In the genomic region with DNA sequence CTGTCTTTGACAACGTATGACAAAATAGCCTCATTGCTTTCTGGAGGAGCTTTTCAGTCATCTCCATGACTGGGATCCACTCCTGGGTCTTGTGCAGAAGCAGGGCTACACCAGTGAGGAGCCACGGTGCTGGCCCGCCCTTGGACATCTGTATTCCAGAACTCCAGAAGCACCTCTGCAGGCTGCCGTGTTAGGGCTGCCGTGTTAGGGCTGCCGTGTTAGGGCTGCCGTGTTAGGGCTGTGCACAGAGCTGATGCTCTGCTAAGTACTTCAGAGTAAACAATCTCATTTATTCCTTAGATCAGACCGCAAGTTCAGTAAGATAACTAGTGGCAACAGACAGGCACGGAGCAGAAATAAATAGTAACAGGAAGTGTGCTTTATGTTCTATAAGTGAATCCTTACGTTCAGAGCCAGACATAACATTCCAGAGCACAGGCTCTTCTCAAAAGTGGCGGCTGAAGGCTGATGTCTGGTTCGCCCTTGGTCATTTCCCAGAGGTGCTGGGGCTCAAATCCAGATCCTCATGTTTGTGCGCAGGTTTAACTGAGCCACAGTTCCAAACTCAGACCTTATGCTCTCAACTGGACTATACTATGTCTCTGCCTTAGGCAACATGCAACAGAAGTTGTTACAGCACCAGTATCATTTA, we compare ENCODE assay signal across 23 mouse cellular contexts. TPM values are rescaled to one million over a fixed set of nuclear protein-coding genes. Genes with fewer than 3 reads are reported as not detected.
A peak's percentile ranks its signal among the peaks of the same experiment; 100 is the strongest.
DNase-seq lines count a peak whose midpoint lies in the region; ATAC-seq and TF ChIP-seq lines count a peak whose summit lies in the region.
"Had no signal": no experiment of that assay in that cellular context is flagged by ENCODE, and none has a peak within 500 bp of the region (broad histone marks: within the 10 kb centered on the region; RNA-seq: fewer than 3 reads in every experiment).

No protein-coding gene starts in this region.

- H3K4me1 ChIP-seq in heart, embryonic 13.5 days, result peaks cover 17% of the 10 kb centered on the region
- H3K4me1 ChIP-seq in heart, adult 2 months (ENCODE audit: control insufficient read depth, insufficient read depth, low read length), result peaks cover 2% of the 10 kb centered on the region
- peaks cover 19% of the 10 kb centered on the region; the same call in 1 of the 2 replicates for H3K4me1 ChIP-seq in lung, embryonic 14.5 days (ENCODE audit: insufficient read depth)
- H3K4me1 ChIP-seq in lung, adult 2 months (ENCODE audit: control insufficient read depth, insufficient read depth, low read length), result no peaks in the 10 kb centered on the region
- 0 out of 2 replicates have a peak, but pooled peaks cover 8% of the 10 kb centered on the region for H3K4me1 ChIP-seq in intestine, embryonic 15.5 days (replicated peaks)
- peaks cover 19% of the 10 kb centered on the region for H3K4me1 ChIP-seq in limb, embryonic 10.5 days
- H3K4me1 ChIP-seq: forebrain, embryonic 10.5 days; hindbrain, embryonic 10.5 days; liver, embryonic 15.5 days had no signal

- TF ChIP-seq POLR2A in heart, adult 2 months (IDR thresholded peaks at IDR 0.05; ENCODE audit: insufficient read depth, low read depth, low read length), result no peak
- no peak for TF ChIP-seq POLR2A in lung, adult 2 months (IDR thresholded peaks at IDR 0.05; ENCODE audit: borderline replicate concordance, extremely low read depth, low read depth, low read length)

- no peaks in the 10 kb centered on the region for H3K79me2 ChIP-seq in heart, adult 2 months (replicated peaks; ENCODE audit: control insufficient read depth, insufficient read depth, low read length)

- ATAC-seq in heart, embryonic 13.5 days (ENCODE audit: extremely low read depth, insufficient number of reproducible peaks, low FRiP score, low TSS enrichment), result no peak
- ATAC-seq in lung, embryonic 14.5 days (ENCODE audit: insufficient read depth), result peak; percentile 74
- ATAC-seq in intestine, embryonic 15.5 days, result peak; percentile 23; the same call in 1 of the 2 replicates
- ATAC-seq: forebrain, embryonic 16.5 days; hindbrain, embryonic 16.5 days; midbrain, embryonic 16.5 days had no signal

- H3K36me3 ChIP-seq in heart, embryonic 13.5 days, result peaks cover 60% of the 10 kb centered on the region
- no peaks in the 10 kb centered on the region for H3K36me3 ChIP-seq in heart, adult 2 months (ENCODE audit: control insufficient read depth, insufficient read depth, low read length)
- H3K36me3 ChIP-seq in lung, embryonic 14.5 days (ENCODE audit: insufficient read depth), result peaks cover 37% of the 10 kb centered on the region
- H3K36me3 ChIP-seq in intestine, embryonic 15.5 days, result no peaks in the 10 kb centered on the region
- H3K36me3 ChIP-seq in limb, embryonic 10.5 days, result peaks cover 48% of the 10 kb centered on the region

- peak overlapping the region; percentile 70 for H3K27ac ChIP-seq in heart, embryonic 13.5 days (replicated peaks)
- no peak overlapping the region for H3K27ac ChIP-seq in heart, adult 2 months
- peak overlapping the region; percentile 90 for H3K27ac ChIP-seq in lung, embryonic 14.5 days (ENCODE audit: low read depth)
- H3K27ac ChIP-seq in intestine, embryonic 15.5 days, result no peak overlapping the region
- H3K27ac ChIP-seq in limb, embryonic 10.5 days, result 0 out of 2 replicates have a peak overlapping the region, but pooled peaks have one; percentile 34
- H3K27ac ChIP-seq: forebrain, embryonic 10.5 days; hindbrain, embryonic 10.5 days; liver, embryonic 15.5 days; macrophage had no signal

- H3K9me3 ChIP-seq in heart, embryonic 13.5 days, result no peaks in the 10 kb centered on the region
- no peaks in the 10 kb centered on the region for H3K9me3 ChIP-seq in lung, embryonic 14.5 days (ENCODE audit: low read depth, low read length)
- H3K9me3 ChIP-seq in intestine, embryonic 15.5 days, result no peaks in the 10 kb centered on the region
- H3K9me3 ChIP-seq in limb, embryonic 10.5 days (replicated peaks), result no peaks in the 10 kb centered on the region
- H3K9me3 ChIP-seq: forebrain, embryonic 10.5 days; hindbrain, embryonic 10.5 days; liver, embryonic 15.5 days had no signal

- WGBS in heart, embryonic 13.5 days, result 36% methylated on average over 13 of the region's 13 CpGs
- WGBS in heart, adult 2 months, result 50% methylated on average over 13 of the region's 13 CpGs
- WGBS in lung, embryonic 14.5 days, result 46% methylated on average over 13 of the region's 13 CpGs
- 66% methylated on average over 13 of the region's 13 CpGs for WGBS in lung, adult 2 months
- 51% methylated on average over 13 of the region's 13 CpGs for WGBS in intestine, embryonic 15.5 days
- WGBS in limb, embryonic 10.5 days, result 80% methylated on average over 13 of the region's 13 CpGs

- TF ChIP-seq CTCF in heart, adult 2 months (IDR thresholded peaks at IDR 0.05), result no peak
- no peak for TF ChIP-seq CTCF in lung, embryonic 14.5 days (IDR thresholded peaks at IDR 0.05; ENCODE audit: low read depth)
- no peak for TF ChIP-seq CTCF in lung, adult 2 months (IDR thresholded peaks at IDR 0.05; ENCODE audit: insufficient read depth, low read length)

- H3K4me2 ChIP-seq in heart, embryonic 13.5 days, result peak overlapping the region; percentile 11; the same call in 1 of the 2 replicates
- no peak overlapping the region for H3K4me2 ChIP-seq in lung, embryonic 14.5 days
- no peak overlapping the region for H3K4me2 ChIP-seq in intestine, embryonic 15.5 days (replicated peaks)
- H3K4me2 ChIP-seq: liver, embryonic 15.5 days had no signal

- H3K4me3 ChIP-seq in heart, embryonic 13.5 days, result no peak overlapping the region
- H3K4me3 ChIP-seq in heart, adult 2 months, result no peak overlapping the region
- H3K4me3 ChIP-seq in lung, embryonic 14.5 days (ENCODE audit: low read depth, low read length), result no peak overlapping the region
- H3K4me3 ChIP-seq in lung, adult 2 months (replicated peaks; ENCODE audit: extremely low read depth, low read depth, low read length), result no peak overlapping the region
- no peak overlapping the region for H3K4me3 ChIP-seq in intestine, embryonic 15.5 days (replicated peaks)
- H3K4me3 ChIP-seq in limb, embryonic 10.5 days, result no peak overlapping the region
- H3K4me3 ChIP-seq: forebrain, embryonic 10.5 days; hindbrain, embryonic 10.5 days; liver, embryonic 15.5 days had no signal

- intact Hi-C loops in heart, adult 2 months (cut with DNase I), result no loop called here

- no peak for DNase-seq in heart, adult 2 months
- peak; percentile 68 for DNase-seq in lung, embryonic 14.5 days
- DNase-seq in lung, adult 2 months, result no peak
- DNase-seq in limb, embryonic 10.5 days (ENCODE audit: low spot score), result no peak
- DNase-seq in ovary, adult 18-20 months (ENCODE audit: low spot score), result no peak
- DNase-seq: adrenal gland, adult 2 months; cerebellum, adult 11-12 months; cerebellum, postnatal 10 days; gastrocnemius, postnatal 25 days; kidney, adult 18-20 months; kidney, postnatal 4 days; liver; thymus, adult 18-20 months; thymus, postnatal 4 days had no signal

- H3K9ac ChIP-seq in heart, embryonic 13.5 days, result peak overlapping the region; percentile 28
- no peak overlapping the region for H3K9ac ChIP-seq in heart, adult 2 months (ENCODE audit: low read depth, low read length)
- H3K9ac ChIP-seq in lung, embryonic 14.5 days, result no peak overlapping the region
- H3K9ac ChIP-seq in intestine, embryonic 15.5 days, result no peak overlapping the region
- H3K9ac ChIP-seq: liver, embryonic 15.5 days had no signal

- no peaks in the 10 kb centered on the region for H3K27me3 ChIP-seq in heart, embryonic 13.5 days (replicated peaks)
- H3K27me3 ChIP-seq in heart, adult 2 months (ENCODE audit: control insufficient read depth, insufficient read depth, low read length), result no peaks in the 10 kb centered on the region
- H3K27me3 ChIP-seq in lung, embryonic 14.5 days (ENCODE audit: insufficient read depth, low read length), result no peaks in the 10 kb centered on the region
- no peaks in the 10 kb centered on the region for H3K27me3 ChIP-seq in intestine, embryonic 15.5 days (replicated peaks)
- H3K27me3 ChIP-seq in limb, embryonic 10.5 days (ENCODE audit: low read depth, poor library complexity, severe bottlenecking), result no peaks in the 10 kb centered on the region
- H3K27me3 ChIP-seq: liver, embryonic 15.5 days had no signal

- TF ChIP-seq EP300 in heart, adult 2 months (IDR thresholded peaks at IDR 0.05; ENCODE audit: insufficient read depth, low read depth, low read length), result no peak

RNA-seq across cellular contexts. Expression of a gene that starts 27.5 kb away (rescaled TPM):
- 192 and 211 TPM in 2 replicates for polyA plus RNA-seq in heart, embryonic 13.5 days (2015; fragmentation: Nextera tagmentation; extraction: Ambion mirVana)
- 100 to 1,000 TPM; 316 to 339 TPM for total RNA-seq in heart, adult 2 months (2021)
- 16.4 and 27.2 TPM in 2 replicates for polyA plus RNA-seq in heart, adult 2 months (2012; rRNA removed)
- 72.6 and 80.5 TPM in 2 replicates for polyA plus RNA-seq in lung, embryonic 14.5 days (2014; fragmentation: Nextera tagmentation; extraction: Ambion mirVana)
- polyA plus RNA-seq in lung, adult 2 months (2012; rRNA removed), result 0.34 and 1.1 TPM in 2 replicates
- 23.3 and 31.2 TPM in 2 replicates for polyA plus RNA-seq in intestine, embryonic 15.5 days (2015; fragmentation: Nextera tagmentation; extraction: Ambion mirVana)
- polyA plus RNA-seq in limb, embryonic 10.5 days (2016; fragmentation: Nextera tagmentation; extraction: Ambion mirVana), result 3.0 and 3.1 TPM in 2 replicates
- polyA plus RNA-seq: adrenal gland, adult 2 months had no signal

RNA-seq across cellular contexts. Expression of a gene that starts 46.6 kb away (rescaled TPM):
- polyA plus RNA-seq in heart, embryonic 13.5 days (2015; fragmentation: Nextera tagmentation; extraction: Ambion mirVana), result 10.8 and 12.0 TPM in 2 replicates
- total RNA-seq in heart, adult 2 months (2021), result 10 to 100 TPM; 11.0 to 12.6 TPM
- polyA plus RNA-seq in heart, adult 2 months (2012; rRNA removed), result 4.2 and 10.2 TPM in 2 replicates
- polyA plus RNA-seq in lung, embryonic 14.5 days (2014; fragmentation: Nextera tagmentation; extraction: Ambion mirVana), result 18.1 and 20.3 TPM in 2 replicates
- 9.5 and 11.6 TPM in 2 replicates for polyA plus RNA-seq in lung, adult 2 months (2012; rRNA removed)
- polyA plus RNA-seq in intestine, embryonic 15.5 days (2015; fragmentation: Nextera tagmentation; extraction: Ambion mirVana), result 15.3 and 17.4 TPM in 2 replicates
- 16.8 and 21.5 TPM in 2 replicates for polyA plus RNA-seq in limb, embryonic 10.5 days (2016; fragmentation: Nextera tagmentation; extraction: Ambion mirVana)

RNA-seq across cellular contexts. Expression of a gene that starts 52.6 kb away (rescaled TPM):
- polyA plus RNA-seq in heart, embryonic 13.5 days (2015; fragmentation: Nextera tagmentation; extraction: Ambion mirVana), result 25.5 and 28.2 TPM in 2 replicates
- total RNA-seq in heart, adult 2 months (2021), result 10 to 100 TPM; 23.1 to 24.3 TPM
- polyA plus RNA-seq in heart, adult 2 months (2012; rRNA removed), result 9.0 and 19.6 TPM in 2 replicates
- polyA plus RNA-seq in lung, embryonic 14.5 days (2014; fragmentation: Nextera tagmentation; extraction: Ambion mirVana), result 57.4 and 59.0 TPM in 2 replicates
- 16.3 and 26.6 TPM in 2 replicates for polyA plus RNA-seq in lung, adult 2 months (2012; rRNA removed)
- 45.3 and 51.1 TPM in 2 replicates for polyA plus RNA-seq in intestine, embryonic 15.5 days (2015; fragmentation: Nextera tagmentation; extraction: Ambion mirVana)
- 46.4 and 52.0 TPM in 2 replicates for polyA plus RNA-seq in limb, embryonic 10.5 days (2016; fragmentation: Nextera tagmentation; extraction: Ambion mirVana)

Comparison
In these comparisons a context has a peak if more than half of its experiments do, and no peak if none do; other contexts are left out.
1. H3K27ac ChIP-seq: peak in heart, embryonic 13.5 days (single experiment), lung, embryonic 14.5 days (single experiment) and limb, embryonic 10.5 days (single experiment); none in heart, adult 2 months (single experiment) and intestine, embryonic 15.5 days (single experiment).